Mouse (Mus musculus) erythroblast, embryonic 14.5 days (primary cell): ENCODE results near the gene Tmem59l.

ENCODE experiments used
- GATA1 ChIP-seq: IDR thresholded peaks from 2 replicates; pipeline ENCODE4 v1.6.1; 2012; ENCODE audit warnings: low read length, inconsistent platforms, mixed read lengths
- TAL1 ChIP-seq: IDR thresholded peaks from 3 replicates; pipeline ENCODE4 v1.6.1; 2012; ENCODE audit warnings: low read length, inconsistent platforms, mixed read lengths

GRCm38 (mm10) chr8:70466305-70466704 is 20.9 kb downstream of the Tmem59l start:
- TF ChIP-seq GATA1 (no peak), TAL1 (no peak)
